Mouse (Mus musculus): ENCODE results near the gene Dscam. TPM values are rescaled to one million over a fixed set of nuclear protein-coding genes. Genes with fewer than 3 reads are reported as not detected.

The Dscam gene
- under 1 TPM in 1 of 2 experiments, not detected in 1; 0.02 TPM for total RNA-seq (2021)
- long read RNA-seq, experiment 1, result 0 reads
- long read RNA-seq, experiment 2, result 0 reads

- no peak for DNase-seq
- intact Hi-C loops (cut with DNase I; ENCODE audit: low total_unique reads), result no loop called here
These were observed at the start of gene Dscam for GRCm38 (mm10) chr16:97170513-97171081. TSS of gene Dscam (minus strand) at chr16:97170752.

DNA sequence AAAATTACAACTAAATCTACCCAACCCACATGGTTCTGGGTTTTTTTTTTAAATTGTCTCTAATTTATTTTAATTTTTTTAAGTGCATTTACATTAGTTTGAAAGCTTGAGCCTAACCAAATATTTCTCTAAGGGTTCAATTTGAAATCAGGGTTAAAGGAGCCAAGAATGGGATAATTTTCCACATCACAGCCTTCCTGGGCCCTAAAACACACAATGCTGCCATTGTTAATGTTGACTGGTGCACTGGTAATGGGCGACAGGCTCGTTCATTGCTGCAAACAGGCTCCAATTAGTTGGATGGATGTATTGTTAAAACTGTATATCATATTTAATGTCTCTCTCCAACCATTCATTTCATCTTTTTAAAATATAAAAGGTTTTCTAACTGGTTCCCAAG, 48.8 kb upstream of the Dscam start:
- DNase-seq, result no peak
- intact Hi-C loops (cut with DNase I; ENCODE audit: low total_unique reads), result no loop called here

GRCm38 (mm10) chr16:97209997-97210396, 39.4 kb upstream of the Dscam start:
- DNase-seq, result no peak

GRCm38 (mm10) chr16:97208276-97208675, 37.7 kb upstream of the Dscam start:
- DNase-seq, result no peak
- intact Hi-C loops (cut with DNase I; ENCODE audit: low total_unique reads), result no loop called here

More at GRCm38 (mm10) chr16:97209997-97210396, 39.4 kb upstream of the Dscam start:
- intact Hi-C loops (cut with DNase I; ENCODE audit: low total_unique reads), result no loop called here

DNA sequence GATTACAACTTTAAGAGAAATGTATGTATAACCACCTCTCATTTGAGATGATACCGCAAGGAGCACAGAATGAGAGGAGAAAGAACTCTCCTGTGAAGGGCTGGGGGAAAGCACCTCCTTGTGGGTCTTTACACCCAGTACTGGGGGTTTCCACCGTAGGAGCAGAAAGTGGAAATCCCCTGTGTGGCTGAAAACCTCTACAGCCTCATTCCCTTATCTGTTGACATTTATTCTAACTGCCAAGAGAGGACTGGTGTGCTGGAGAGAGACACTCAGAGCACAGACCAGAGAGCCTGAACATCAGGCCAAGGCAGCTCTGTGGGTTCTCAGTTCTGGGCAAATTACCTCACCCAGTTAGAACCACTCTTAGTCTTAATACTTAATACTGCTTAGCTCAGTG, 33.5 kb upstream of the Dscam start:
- no peak for DNase-seq
- intact Hi-C loops (cut with DNase I; ENCODE audit: low total_unique reads), result no loop called here

DNA sequence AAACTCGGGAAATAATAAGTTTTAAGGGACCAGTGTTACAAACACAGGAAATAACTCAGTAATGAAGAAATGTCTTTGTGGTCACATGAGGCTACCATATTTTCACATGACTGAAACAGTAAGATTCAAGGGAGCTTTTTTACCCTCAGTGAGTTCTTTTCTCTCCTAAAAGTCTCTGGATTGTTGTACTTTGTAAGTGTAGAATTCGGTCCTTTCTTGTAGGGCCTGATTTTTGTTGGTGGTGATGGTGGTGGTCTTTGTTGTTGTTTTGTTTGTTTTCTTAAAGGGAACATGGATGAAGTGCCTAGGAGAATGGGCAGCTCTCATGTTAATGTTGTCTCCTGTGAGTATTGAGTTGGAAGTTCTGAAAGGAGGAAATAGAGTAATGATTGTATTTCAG, 33.0 kb upstream of the Dscam start:
- intact Hi-C loops (cut with DNase I; ENCODE audit: low total_unique reads), result no loop called here

DNA sequence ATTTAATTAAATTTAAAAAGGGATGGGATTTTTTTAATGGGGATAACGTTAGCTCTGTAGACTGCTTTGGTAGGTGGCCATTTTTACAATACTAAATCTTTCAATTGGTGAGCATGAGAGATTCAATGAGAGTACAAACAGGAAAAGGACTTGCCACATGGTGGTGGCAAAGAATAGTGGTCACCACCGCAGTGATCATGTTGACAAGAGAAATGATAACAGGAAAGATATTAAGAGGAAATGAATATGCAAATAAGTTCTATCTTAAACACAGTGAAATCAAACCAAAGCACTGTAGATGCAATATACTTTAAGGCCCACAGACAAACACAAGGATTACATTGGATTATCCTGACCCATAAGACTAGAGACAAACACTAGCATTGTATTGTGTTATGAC, 24.1 kb upstream of the Dscam start:
- intact Hi-C loops (cut with DNase I; ENCODE audit: low total_unique reads), result no loop called here
- DNase-seq, result no peak

More for the DNA sequence above, 33.0 kb upstream of the Dscam start:
- no peak for DNase-seq

- intact Hi-C loops (cut with DNase I; ENCODE audit: low total_unique reads), result no loop called here
- no peak for DNase-seq
These were observed 23.6 kb upstream of the Dscam start for GRCm38 (mm10) chr16:97194179-97194578.

GRCm38 (mm10) chr16:97192296-97192695, 21.7 kb upstream of the Dscam start:
- no peak for DNase-seq
- intact Hi-C loops (cut with DNase I; ENCODE audit: low total_unique reads), result no loop called here

DNA sequence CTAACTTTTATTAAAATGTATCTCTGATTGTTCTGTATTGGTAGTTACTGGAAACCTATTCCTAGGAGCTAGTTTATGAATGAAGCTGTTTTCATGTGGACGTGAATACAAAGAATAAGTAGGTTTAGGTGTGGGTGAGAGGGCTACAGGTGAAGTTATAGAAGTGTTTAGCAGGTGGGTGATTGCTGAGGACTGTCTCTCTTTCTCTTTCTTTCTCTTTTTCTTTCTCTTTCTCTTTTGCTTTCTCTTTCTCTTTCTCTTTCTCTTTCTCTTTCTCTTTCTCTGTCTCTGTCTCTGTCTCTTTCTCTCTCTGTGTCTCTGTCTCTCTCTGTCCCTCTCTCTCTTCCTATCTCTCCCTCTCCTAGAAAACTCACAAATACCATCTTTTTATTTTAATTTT, 20.1 kb upstream of the Dscam start:
- intact Hi-C loops (cut with DNase I; ENCODE audit: low total_unique reads), result no loop called here
- DNase-seq, result no peak

DNA sequence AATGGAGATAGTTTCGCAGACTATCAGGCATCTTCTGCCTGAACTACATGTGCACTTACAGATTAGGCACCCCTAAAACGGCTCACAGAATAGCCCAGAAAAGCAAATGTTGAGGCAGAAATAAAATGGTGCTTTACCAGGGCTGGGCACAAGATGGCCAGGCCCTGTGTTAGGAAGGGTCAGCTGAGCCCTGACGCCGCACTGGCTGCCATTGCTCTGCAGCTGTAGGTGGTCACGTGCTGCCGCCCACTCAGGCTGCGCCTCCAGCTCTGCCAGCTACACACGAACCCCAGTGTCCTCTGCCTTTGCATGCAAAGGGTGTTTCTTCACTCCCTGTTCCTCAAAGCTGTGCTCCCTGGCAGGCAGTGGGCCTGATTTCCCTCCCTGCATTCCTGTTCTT, 948 bp upstream of the Dscam start:
- intact Hi-C loops (cut with DNase I; ENCODE audit: low total_unique reads), result no loop called here
- DNase-seq, result no peak

DNA sequence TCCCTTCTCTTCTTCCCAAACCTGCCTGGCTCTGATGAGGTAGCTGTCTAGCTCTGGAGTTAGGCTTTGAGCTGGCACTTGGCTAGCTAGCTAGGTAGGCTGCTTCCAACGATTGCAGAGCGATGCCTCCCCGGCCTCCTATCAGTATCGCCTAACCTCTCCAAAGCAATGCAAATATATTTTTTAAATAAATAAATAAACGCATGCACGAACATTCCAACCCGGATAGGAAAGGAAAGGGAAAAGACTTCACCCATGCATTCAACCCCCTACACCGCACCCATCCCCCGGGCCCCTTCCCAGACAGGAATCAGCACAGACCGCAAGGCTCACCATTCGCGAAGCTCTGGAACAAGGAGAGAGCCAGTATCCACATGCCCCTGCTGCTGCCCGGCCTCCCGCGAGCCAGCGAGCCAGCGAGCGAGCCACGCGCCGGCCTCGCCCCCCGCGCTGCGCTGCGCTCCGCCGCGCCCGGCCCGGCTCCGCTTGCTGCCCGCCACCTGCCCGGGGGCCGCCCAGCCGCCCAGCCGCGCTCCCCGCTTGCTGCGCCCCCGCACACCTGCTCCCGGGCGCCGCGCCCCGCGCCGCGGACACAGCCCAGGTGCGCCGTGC, 545 bp downstream of the Dscam start:
- intact Hi-C loops (cut with DNase I; ENCODE audit: low total_unique reads), result no loop called here
- no peak for DNase-seq

- intact Hi-C loops (cut with DNase I; ENCODE audit: low total_unique reads), result no loop called here
- DNase-seq, result no peak
These were observed 1.9 kb downstream of the Dscam start for GRCm38 (mm10) chr16:97168614-97169013.

GRCm38 (mm10) chr16:97168030-97168429, 2.5 kb downstream of the Dscam start:
- DNase-seq, result no peak
- intact Hi-C loops (cut with DNase I; ENCODE audit: low total_unique reads), result no loop called here

- intact Hi-C loops (cut with DNase I; ENCODE audit: low total_unique reads), result no loop called here
- no peak for DNase-seq
These were observed 4.4 kb downstream of the Dscam start for GRCm38 (mm10) chr16:97166166-97166565.

GRCm38 (mm10) chr16:97165444-97166121, 5.0 kb downstream of the Dscam start:
- intact Hi-C loops (cut with DNase I; ENCODE audit: low total_unique reads), result no loop called here
- peak; percentile 14 for DNase-seq

- no peak for DNase-seq
- intact Hi-C loops (cut with DNase I; ENCODE audit: low total_unique reads), result no loop called here
These were observed 12.3 kb downstream of the Dscam start for GRCm38 (mm10) chr16:97158279-97158678.

DNA sequence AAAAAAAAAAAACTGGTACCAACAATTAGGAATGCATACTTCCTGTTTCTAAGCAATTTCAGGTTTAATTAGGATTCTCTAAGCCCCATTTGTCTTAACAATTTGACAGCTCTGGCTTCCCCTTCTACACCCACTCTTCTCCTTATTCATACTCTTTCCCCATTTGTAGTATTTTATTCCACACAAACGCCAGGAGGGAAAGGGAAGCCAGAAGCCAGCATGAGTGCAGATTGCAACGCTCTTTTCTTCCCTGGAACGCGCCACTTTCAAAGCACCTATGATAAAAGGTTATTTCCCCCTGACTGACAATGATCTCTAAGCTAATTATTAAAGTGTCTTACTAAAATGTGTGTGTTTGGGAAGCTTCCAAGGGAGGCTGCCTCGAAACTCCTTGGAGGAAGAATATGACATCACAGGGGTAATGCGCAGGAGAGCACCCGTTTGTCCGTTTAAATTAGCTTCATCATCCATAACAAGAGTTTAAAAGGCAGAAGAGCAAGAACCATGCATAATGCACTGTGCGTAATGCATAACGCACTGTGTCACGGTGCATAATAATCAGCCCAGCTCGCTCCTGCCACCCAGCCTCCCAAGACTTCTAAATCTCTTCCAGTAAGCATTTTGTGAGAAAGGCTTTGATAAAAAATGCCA, 25.9 kb downstream of the Dscam start:
- intact Hi-C loops (cut with DNase I; ENCODE audit: low total_unique reads), result no loop called here
- no peak for DNase-seq

DNA sequence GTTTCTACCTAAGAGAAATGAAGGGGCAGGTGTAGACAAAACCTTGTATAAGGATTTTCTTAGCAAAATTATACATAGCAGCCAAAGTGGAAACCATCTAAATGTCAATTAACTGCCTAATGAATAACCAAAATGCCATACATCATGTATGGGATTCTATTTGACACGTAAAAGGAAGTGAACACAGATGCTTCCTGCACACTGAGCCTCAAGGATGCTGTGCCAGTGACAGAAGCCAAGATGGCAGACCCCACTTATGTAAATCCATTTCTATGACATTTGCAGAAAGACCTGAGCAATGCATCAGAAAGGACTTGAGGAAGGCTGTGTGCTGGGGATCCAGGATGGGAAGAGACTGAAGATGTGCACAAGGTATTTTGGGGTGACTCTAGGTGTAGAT, 28.6 kb downstream of the Dscam start:
- intact Hi-C loops (cut with DNase I; ENCODE audit: low total_unique reads), result no loop called here
- DNase-seq, result no peak

DNA sequence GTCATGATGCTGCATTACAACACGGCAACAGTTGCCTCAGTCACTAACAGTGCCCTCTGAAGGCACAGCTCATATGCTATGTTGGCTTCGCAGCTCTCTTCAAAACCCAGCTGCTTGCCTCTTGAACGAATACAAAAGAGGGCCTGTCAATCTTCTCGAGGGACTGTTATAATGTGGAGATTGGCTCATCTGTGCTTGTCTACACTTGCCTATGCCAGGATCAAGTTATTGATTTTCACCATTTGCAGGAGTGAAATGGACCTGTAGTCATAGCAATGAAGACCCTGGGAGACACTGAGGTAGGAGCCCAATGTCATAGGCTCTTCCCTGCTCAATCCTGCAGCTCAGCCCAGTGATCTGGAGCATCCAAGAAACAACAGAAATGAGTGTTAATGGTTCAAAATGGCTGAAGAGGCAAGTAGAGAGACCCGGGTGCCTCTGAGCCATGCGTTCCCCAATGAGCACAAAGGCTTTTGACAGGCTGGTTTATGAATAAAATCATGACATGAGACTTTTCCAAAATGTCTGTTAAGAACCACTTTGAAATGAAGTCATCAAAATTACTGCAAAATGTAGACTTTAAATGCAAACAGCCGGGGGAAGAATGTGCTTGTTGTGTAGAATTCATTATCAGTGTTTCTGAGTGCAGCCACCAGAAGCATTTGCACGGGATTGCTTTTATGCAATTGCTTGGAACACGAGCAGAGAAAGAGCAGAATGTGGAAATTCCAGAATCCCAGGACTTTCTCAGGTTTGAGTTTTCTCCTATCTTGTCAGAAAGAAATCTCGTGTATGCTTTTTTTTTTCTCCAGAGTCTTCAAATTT, 35.3 kb downstream of the Dscam start:
- intact Hi-C loops (cut with DNase I; ENCODE audit: low total_unique reads), result no loop called here
- DNase-seq, result no peak

Data from gastrocnemius, postnatal 14 days (tissue).